Mouse (Mus musculus) thymus, adult 18-20 months (tissue): ENCODE results near the gene Actl6b.

Experiments
- DNase-seq, 2 experiments: peaks; one replicate each; pipeline ENCODE4 v3.0.0; 2022; ENCODE audit warnings: mixed read lengths in 2 of 2

The Actl6b gene

DNA sequence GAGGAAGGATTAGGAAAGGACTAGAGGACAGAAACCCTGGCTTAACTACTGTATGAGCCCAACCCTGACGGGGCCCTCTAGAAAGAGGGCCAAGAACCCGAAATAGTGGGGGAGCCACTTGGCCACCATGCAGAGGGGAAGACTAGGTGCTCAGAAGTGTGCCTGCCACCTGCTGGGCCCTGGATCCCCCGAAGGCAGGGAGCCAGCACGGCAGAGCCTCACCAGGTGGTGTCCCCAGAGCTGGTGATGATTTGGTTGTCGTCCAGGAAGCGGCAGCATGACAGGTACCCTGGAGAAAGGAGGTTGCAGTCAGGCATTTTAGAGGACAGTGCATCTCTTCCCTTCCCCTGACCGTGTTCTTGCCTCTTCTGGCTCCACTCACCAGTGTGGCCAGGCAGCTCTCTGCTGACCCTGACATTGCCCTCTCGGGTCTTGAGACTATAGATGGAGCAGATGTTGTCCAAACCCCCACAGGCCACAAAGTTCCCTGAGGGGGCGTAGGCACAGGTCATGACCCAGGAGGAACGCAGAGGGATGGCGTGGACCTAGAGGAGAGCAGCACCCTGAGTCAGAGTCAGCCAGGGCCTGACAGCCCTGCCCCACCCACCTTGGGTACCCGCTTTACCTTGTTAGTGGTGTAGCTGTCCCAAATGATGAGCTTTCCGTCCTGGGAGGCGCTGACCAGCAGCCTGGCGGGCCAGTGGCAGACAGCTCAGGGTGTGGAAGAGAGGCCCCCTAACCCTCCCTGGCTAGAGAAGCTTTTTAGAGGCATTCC is 23.9 kb upstream of the Actl6b start:
- DNase-seq, result no peak

DNA sequence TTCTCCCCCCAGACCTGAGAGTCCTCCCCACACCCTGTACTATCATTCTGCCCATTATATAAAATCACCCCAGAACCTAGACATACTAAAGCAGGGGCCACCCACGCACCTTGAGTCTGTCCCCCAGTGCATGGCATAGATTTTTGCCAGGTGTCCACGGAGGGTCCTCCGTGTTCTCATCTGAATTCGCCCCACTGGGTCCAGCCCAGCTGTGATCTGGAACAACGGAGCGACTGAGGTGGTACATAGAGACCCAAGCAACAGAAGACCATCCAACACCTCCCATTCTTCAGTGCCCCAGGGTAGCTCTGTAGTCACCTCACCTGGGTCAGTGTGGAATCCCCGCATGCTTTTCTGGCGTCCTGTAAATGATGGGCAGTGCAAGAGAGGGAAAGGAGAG is 23.2 kb upstream of the Actl6b start:
- DNase-seq, result no peak

DNA sequence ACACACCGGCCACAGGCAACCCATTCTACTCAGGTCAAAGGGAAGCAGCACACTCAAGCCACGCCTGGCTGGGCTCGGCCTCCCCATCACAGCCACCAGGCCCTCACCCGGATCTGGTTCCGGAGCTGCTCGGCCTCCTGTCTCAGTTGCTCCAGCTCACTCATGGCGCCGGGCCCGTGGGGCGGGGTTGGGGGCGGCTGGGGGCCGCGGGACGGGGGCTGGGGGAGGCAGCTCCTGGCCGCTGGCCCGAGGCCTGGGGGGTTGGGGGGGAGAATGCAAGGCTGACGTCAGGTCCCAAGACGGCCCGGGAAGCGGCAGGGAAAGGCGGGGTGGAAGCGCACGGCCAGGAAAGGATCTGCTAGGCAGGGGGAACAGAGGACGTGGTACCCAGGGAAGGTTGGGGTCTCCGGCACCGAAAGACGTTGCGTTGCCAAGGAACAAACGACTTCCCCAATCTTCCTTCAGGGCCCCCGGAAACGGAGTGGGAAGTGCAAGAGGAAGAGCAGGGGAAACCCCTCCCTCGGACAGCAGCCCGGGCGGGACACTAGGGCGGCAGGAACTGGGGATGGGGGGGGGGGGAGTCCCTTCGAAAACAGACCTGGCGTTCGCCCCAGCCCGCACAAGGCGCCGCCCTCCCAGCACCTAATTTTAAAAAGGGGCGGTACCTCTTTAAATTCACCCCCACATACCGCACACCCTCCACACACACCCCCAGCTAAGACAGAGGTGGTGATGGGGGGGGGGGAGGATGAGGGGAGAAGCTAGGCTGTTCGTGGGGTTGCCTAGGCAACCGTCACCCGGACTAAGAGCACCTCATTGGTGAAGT is 22.5 kb upstream of the Actl6b start:
- peak; percentile 54 to 72 for DNase-seq

DNA sequence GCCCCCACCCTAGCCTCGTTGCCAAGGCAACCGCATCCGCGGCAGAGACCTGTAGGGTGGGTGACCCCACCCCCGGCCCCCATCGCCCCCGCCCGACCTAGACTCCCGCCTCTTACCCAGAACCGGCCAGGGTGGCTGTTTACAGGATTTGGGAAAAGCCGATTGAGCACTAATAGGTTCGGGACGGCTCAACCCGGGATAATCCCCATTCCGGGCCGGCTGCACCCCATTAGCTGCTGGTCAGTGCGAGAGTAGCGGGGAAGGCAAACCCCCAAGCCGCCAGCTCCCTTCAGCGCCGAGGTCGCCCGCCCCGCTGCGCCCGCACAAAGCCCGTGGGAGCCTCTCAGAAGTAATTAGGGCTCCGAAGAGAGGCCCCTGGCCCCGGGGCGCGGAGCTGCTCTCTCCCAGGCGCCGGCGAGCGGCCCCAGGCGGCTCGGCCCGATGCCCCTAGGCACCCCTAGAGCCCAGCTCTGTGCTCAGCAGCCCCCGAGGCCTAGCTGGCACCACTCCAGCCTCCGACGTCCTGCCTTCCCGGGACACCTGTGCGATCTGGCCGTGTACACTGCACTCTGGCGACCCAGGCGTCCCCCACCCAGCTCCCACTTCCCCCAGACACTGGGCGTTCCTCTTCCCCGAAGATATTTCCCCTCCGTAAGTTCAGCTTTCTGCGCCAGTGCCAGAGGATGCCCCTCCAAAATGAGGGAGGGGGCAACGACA is 21.7 kb upstream of the Actl6b start:
- peak in 1 of 2 experiments; percentile 46 for DNase-seq

DNA sequence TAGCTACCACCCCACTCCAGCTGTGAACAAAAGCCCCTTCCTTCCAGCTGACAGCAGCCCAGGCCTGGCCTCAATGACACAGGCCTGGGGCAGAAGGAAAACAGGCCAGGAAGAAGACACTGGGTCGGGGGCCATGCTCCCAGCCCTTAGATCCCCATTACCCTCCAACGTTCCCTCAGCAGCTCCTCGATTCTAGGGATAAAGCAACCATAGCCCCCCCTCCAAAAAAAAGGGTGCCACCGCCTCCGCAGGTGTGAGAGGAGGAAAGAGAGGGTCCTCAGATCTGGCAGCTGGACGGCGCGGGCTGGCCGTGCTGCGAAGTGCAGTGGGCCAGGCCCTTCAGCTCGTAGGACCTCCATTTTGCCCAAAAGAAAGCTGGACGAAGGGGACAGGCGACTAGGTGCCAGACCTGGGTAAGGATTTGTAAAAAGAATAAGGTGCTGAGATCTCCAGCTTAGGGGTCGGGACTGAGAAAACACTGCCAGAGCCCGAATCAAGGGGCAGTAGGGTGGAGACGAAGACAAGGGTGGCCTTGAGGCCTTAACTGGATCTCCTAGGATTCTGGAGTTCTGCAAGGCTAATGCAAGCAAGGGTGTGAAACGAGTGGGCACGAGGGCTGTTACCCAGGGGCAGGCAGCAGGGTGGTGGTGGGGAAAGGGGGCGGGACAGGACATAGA is 21.0 kb upstream of the Actl6b start:
- no peak for DNase-seq

DNA sequence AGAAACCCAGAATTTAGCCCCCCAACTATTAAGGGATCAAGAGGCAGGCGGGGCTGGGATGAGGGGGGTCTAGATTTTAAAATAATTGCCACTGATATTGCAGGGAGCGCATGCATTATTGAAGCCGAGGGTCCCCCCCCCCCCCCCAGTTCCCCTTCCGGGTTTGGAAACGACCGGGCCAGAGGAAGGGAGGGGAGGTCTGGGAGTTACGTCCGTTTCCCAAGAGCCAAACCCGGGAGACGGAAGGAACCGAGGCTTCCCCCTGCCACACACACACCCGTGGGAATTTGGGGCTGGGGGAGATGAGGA is 20.6 kb upstream of the Actl6b start:
- no peak for DNase-seq

DNA sequence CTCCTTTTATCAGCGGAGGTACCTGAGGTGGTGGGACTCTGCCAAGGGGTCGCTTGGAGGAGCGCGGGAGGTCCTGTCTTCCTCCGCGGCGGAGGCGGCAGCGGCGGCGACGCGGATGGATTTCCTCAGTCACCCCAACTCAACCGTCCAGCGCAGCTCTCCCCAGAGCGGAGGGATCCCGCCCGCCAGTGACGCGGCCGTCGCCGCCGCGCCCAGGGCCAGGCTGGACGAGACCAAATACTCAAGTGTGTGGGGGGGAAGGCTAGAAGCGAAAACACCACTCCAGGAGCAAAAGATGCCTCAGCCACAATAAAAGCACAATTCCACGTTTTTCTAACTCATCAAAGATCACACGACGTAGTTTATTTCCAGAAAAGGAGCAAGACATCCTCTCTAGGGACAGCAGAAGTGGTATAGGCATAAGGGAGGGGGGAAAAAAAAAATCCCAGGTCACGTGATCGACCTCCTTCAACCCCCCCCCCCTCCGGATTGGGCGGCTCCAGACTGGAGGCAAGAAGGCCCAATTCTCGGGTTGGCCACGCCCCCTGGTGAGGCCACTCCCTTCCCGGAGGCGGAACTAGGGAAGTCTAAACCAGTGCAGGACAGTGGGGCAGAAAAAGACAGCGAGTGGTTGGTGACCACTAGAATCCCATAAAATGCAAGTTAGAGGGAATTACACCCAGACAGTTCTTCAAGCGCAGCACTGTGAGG is 20.0 kb upstream of the Actl6b start, which contains the start of the genes Epo and Gnb2:
TSS of gene Epo (minus strand) at position 126 of the 711 bp plus-strand sequence.
TSS of gene Gnb2 (minus strand) at position 394 of the 711 bp plus-strand sequence.
- DNase-seq, result peak; percentile 94 to 97

DNA sequence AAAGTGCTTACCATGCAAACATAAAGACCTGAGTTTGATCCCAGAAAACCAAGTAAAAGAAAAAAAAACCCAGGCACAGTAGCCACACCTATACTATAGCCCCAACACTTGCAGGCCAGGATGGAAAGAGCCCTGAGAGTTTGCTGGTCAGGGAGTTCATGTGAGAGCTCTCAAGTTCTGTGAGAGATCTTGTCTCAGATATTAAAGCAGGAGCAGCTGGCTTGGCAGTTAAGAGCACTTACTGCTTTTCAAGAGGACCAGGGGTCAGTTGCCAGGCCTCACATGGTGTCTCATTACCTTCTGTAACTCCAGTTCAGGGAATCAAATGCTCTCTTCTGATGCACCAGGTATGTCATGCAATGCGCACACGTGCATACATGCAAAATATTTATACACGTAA is 18.6 kb upstream of the Actl6b start:
- no peak for DNase-seq

DNA sequence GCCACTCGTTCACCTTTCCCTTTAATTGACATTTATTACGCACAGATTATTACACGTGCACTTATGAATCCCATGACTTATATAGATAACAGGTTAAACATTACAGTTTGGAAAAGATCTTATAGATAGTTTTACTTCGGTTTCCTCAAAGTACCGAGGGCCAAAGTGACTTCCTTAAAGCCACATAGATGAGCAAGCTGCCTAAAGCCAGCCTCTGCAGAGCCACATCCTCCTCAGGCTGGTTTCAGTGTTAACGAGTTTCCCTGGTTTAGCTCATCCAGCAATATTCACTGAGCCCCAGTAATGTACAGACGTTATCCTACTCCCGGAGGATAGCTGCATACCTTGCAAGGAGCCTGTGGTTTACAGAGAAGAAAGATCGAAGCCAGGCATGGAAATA is 18.0 kb upstream of the Actl6b start:
- DNase-seq, result no peak

DNA sequence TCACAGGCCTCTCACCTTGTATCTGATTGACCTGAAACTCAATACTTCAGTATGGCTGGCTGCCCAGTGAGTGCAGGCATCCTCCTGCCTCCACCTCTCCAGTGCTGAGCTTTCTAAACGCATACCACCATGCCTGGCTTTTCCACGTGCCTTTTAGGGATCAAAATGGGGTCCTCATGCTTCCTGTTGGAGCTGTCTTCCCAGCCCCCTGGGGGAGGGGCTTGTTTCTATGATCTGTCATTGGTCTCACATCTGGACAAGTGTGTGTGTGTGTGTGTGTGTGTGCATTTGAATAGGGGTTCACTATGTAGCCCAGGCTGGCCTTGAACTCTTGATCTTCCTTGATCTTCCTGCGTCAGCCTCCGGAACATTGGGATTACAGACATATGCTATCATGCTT is 15.9 kb upstream of the Actl6b start:
- no peak for DNase-seq

DNA sequence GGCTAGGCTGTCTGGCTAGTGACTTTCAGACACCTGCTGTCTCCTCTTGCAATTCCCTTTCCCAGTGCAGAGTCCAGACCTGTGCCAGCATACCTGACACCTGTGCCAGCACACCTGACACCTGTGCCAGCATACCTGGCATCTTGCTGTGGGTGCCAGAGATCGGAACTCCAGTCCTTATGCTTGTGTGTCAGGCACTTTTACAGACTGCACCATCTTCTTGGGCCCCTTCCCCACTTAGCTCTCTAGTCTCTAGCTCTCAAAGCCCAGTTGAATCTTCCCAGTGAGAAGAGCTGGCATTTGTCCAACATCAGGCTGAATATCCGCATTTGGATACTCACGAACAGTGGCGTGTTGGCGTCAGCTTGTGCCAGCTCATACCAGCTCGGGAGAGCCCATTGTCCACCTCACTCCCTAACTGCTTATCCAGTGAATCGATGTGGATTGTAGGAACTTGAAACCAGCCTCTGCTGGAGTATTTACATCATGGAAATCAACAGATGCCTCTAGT is 14.0 kb upstream of the Actl6b start:
- no peak for DNase-seq

DNA sequence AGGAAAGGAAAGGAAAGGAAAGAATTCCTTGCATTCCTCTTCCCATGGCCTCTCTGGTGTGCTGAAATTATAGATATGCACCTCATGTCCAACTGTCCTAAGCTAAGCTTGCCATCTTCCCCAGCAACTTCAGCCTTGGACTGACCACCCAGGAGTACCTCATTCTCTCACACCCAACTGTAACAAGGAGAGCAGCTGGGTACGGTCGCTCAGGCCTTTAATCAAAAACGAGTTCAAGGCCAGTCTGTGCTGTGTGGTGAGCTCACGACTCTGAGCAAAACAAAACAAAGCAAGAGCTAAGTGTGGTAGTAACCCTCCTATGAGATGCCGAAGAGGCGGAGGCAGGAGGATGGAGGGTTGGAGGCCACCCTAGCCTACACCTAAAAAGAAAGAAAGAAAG is 12.3 kb upstream of the Actl6b start:
- no peak for DNase-seq

DNA sequence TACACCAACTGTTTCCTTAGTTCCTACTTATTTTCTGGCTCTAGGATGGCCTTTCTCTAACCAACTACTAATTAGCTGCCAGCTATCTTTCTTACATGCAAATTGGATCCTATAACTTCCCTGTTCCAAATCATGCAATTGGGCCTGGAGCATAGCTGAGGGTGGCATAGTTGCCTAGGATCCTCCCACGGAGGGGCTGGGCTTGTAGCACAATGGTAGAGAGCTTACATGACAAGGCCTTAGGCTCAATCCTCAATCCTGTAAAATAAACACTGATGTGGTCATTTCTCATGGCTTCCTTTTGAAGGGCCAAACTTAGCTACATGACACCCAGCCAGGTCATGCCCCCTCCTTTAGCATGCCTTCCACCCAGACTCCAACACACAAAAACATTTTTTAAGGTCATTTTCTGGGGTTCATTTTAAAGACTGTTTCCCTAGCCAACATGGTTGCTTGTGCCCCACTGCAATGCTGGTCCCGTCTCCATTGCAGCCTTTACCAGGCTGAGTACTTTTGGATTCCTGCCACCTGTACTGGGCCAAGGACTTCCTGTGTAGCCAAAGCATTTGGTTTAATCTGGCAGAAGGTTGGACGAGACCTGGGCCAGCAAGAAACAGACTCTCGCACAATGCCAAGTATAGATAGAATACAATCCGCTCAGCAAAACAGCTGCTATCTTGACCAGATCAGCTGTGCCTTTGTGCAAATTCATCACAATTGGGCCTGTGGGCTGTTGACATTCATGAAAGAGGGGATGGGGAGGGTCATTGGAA is 11.4 kb upstream of the Actl6b start:
- no peak for DNase-seq

DNA sequence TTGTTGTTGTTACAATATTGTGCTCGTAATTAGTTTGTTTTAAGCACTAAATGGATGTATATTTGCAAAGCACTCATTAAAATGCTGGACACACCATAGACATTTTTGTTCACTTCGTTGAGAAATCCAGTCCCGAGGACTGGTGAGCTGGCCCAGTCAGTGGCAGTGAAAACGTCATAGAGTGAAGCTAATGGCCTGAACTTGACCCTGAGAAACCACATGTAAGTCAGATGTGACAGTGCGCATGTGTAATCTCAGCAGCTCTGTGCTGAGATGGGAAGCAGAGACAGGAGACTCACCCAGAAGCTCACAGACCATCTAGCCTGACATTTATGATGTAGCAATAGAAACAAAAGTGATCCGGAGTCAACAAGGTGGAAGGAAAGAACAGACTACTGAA is 8.4 kb upstream of the Actl6b start:
- DNase-seq, result no peak

DNA sequence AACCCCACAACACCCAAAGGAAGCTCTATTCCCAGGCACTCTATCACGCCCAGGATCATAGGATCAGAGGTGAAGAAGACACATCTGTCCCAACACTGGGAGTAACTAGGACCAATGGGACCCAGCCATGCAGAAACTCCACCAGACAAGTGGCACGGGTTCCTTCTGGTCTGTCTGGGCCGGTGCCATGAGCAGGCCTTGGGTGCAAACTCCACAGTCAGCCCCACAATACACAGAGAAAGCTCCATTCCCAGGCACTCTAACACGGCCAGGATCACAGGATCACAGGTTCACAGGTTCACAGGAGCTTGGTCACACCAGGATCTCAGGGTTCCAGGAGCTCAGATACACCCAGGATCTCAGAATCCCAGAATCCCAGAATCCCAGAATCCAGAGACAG is 7.7 kb upstream of the Actl6b start:
- no peak for DNase-seq

DNA sequence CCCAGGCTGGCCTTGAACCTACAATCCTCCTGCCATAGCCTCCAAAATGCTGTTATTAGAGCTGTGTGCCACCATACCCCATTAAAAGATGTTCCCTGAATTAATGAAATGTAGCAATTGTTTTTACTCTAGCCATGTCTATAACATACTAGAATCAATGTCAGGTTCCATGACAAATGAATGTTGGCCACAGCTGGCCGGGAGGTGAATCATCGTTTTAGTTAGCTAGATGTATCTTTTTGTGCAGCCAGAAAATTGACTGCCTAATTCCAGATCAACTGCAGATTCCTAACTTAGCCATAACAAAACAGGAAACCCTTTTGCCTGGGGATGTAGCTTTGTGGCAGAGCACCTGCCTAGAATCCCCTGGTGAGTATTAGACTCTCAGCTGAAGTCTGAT is 3.5 kb upstream of the Actl6b start:
- DNase-seq, result no peak

DNA sequence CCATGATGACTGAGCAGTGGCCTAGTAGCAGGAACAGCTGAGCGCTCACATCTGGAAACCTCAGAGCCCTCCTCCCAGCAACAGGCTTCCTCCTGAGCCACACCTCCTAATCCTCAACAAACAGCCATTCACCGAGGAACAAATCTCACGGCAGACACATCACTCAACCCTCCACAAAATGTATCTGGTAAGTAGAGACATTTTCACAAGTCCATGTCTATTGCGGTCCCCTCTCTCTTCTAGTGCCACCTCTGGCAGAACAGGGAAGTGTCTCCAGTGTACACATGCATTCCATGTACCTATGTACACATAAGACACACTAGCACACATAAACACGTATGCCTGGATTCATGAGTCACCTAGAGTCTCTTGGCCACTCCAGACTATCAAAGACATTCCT is 2.2 kb upstream of the Actl6b start:
- DNase-seq, result no peak

DNA sequence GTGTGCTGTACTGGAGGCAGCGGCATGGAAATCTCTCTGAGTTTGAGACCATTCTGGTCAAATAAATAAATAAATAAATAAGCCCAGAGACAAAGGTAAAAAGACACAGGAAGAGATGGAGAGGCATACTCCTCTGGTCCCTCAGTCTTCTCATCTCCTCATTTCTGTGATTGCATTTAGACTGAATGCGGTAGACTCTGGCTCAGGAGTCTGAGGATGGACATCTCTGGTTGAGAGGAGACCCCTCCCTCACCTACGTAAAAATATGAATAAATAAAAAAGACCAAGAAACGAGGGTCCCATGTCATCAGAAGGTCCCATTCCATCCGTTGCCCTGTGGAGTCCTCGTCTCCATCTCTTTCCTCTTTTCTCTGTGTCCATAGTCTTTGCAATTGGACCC is 317 bp upstream of the Actl6b start:
- DNase-seq, result no peak

DNA sequence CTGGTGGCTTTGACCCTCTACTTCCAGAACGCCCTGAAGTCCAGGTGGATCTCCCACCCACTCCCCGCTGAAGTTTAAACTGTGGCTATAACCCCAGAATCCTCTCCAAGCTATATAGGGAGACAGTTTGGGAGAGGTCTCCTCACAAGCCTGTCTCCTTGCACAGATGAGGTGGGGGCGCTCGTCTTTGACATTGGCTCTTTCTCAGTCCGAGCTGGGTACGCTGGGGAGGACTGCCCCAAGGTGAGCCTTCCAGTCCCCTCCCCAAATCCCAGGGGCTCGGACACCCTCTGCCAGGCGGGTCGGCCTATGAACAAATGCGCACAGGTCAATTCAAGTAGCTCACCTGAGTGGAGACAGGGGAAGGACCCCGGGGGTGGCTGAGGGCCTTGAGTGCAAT is 581 bp downstream of the Actl6b start:
- DNase-seq, result no peak

DNA sequence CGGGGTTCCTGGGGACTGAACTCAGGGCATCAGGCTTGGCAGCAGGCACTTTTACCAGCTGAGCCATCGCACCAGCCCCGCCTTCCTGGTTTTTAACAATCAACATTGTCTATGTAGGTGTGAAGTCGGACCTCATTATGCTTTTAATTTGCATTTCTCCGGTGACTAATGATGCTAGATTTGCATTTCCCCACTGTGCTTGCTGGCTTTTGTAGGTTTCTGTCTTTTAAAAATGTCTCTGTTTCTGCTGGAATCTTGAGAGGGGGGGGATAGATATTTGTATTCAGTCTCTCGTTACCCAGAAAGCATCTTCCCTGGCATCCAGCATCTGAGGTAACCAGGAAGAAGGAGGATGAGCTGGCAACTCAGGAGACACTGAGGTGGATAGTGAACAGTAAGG is 8.2 kb downstream of the Actl6b start:
- no peak for DNase-seq

DNA sequence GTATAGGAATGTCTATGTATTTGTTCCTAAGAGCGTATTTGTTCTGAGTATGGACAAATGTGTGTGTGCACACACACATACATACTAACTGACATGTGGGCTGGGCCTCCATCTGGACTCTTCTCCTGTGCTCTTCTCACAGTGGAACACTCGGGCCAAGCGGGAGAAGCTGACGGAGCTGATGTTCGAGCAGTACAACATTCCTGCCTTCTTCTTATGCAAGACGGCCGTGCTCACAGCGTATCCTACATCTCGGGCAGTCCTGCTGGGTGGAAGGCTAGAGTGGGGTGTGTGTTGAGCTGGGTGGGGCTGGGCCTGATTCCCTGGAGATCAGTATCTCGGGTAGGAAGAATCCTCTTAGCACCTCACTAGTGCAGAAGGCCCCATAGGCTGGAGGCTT is 9.6 kb downstream of the Actl6b start:
- no peak for DNase-seq
